Mouse (Mus musculus) liver, adult (tissue): ENCODE measurements at regions not wholly inside any gene's neighbourhood (a gene's known extent, or its start where the extent isn't known, plus 50 kb on each side); places are given as distances from the start of the nearest gene placed in this dataset.

Experiments used
- GATA4 ChIP-seq: IDR thresholded peaks from 2 replicates; pipeline ENCODE4 v1.6.1; 2014; ENCODE audit warnings: mild to moderate bottlenecking, low read length; ENCODE audit not compliant: insufficient replicate concordance

- TF ChIP-seq GATA4, result no peak
Measured at GRCm38 (mm10) chr1:64391525-64391924, 140.9 kb upstream of the Creb1 start.

- TF ChIP-seq GATA4, result no peak
Measured at GRCm38 (mm10) chr1:64381264-64381663, 151.2 kb upstream of the Creb1 start.

GRCm38 (mm10) chr1:64374286-64375071 is 158.0 kb upstream of the Creb1 start:
- TF ChIP-seq GATA4, result peak; percentile 57

GRCm38 (mm10) chr1:64364095-64364494 is 168.3 kb upstream of the Creb1 start:
- TF ChIP-seq GATA4, result no peak

- TF ChIP-seq GATA4, result no peak
Measured at GRCm38 (mm10) chr1:64361959-64362638, 170.3 kb upstream of the Creb1 start.

- no peak for TF ChIP-seq GATA4
Measured at GRCm38 (mm10) chr1:64343268-64343667, 189.2 kb upstream of the Creb1 start.

- TF ChIP-seq GATA4, result no peak
Measured at GRCm38 (mm10) chr1:64341596-64341995, 190.8 kb upstream of the Creb1 start.

- no peak for TF ChIP-seq GATA4
Measured at GRCm38 (mm10) chr1:64338575-64338961, 193.9 kb upstream of the Creb1 start.

GRCm38 (mm10) chr1:64337619-64338574 is 194.5 kb upstream of the Creb1 start:
- no peak for TF ChIP-seq GATA4

GRCm38 (mm10) chr1:64331566-64331965 is 200.9 kb upstream of the Creb1 start:
- TF ChIP-seq GATA4, result no peak

- TF ChIP-seq GATA4, result no peak
Measured at GRCm38 (mm10) chr1:64330721-64331120, 201.7 kb upstream of the Creb1 start.

- TF ChIP-seq GATA4, result no peak
Measured at GRCm38 (mm10) chr1:64322197-64322596, 200.1 kb upstream of the Klf7 start.

- no peak for TF ChIP-seq GATA4
Measured at GRCm38 (mm10) chr1:64319155-64319582, 197.1 kb upstream of the Klf7 start.

- TF ChIP-seq GATA4, result no peak
Measured at GRCm38 (mm10) chr1:64318440-64319154, 196.5 kb upstream of the Klf7 start.
